Mouse (Mus musculus) CH12.LX (cell line): ENCODE results near the gene Gm43191. TPM values are rescaled to one million over a fixed set of nuclear protein-coding genes. Genes with fewer than 3 reads are reported as not detected.

Experiments used
- DNase-seq: peaks from one replicate; pipeline ENCODE4 v3.0.0-alpha.2; 2013; ENCODE audit errors: extremely low read depth
- H3K27ac ChIP-seq: 2 replicates; pipeline ENCODE4 v1.5.1; 2012; ENCODE audit warnings: low read depth, mild to moderate bottlenecking, control low read depth, moderate library complexity; ENCODE audit not compliant: insufficient read depth
- H3K27me3 ChIP-seq: replicated peaks from 2 replicates; pipeline ENCODE3; 2012; ENCODE audit warnings: inconsistent platforms
- H3K36me3 ChIP-seq, 2 experiments: replicated peaks in 1 of 2; 2 replicates each; pipeline versions ENCODE3 to v1.6.1; 2012; ENCODE audit warnings: inconsistent platforms in 1 of 2, low read length in 1 of 2, mild to moderate bottlenecking in 1 of 2, mixed read lengths in 1 of 2, moderate library complexity in 1 of 2; ENCODE audit not compliant: control insufficient read depth in 1 of 2, insufficient read depth in 1 of 2
- H3K4me1 ChIP-seq, 2 experiments: 2 replicates each; pipeline ENCODE4 v1.6.1; 2012; ENCODE audit warnings: inconsistent platforms in 1 of 2, moderate library complexity in 1 of 2; ENCODE audit not compliant: insufficient read depth in 2 of 2, control insufficient read depth in 1 of 2
- H3K4me2 ChIP-seq: 2 replicates; pipeline ENCODE4 v1.6.1; 2012; ENCODE audit warnings: low read depth, mild to moderate bottlenecking, control low read depth; ENCODE audit not compliant: poor library complexity, insufficient read depth, severe bottlenecking
- H3K4me3 ChIP-seq, 3 experiments: fragments of 150-350 bp in 1 of 3; sonication (generic) in 1 of 3; replicated peaks in 1 of 3; 2 replicates each; pipeline versions ENCODE3 to v1.5.1; 2011 to 2012; ENCODE audit warnings: low read depth in 2 of 3, low read length in 2 of 3, mild to moderate bottlenecking in 2 of 3, moderate library complexity in 2 of 3, control low read depth in 1 of 3, improper control_type of control experiment in 1 of 3, inconsistent platforms in 1 of 3, mixed read lengths in 1 of 3; ENCODE audit not compliant: poor library complexity in 1 of 3
- H3K79me2 ChIP-seq: replicated peaks from 2 replicates; pipeline ENCODE4 v1.6.1; 2012; ENCODE audit warnings: mild to moderate bottlenecking, moderate library complexity; ENCODE audit not compliant: control insufficient read depth, poor library complexity, insufficient read depth, severe bottlenecking; ENCODE audit errors: extremely low read depth
- H3K9ac ChIP-seq: 2 replicates; pipeline ENCODE4 v1.6.1; 2012; ENCODE audit warnings: low read depth, mild to moderate bottlenecking, control low read depth, moderate library complexity; ENCODE audit not compliant: insufficient read depth
- H3K9me3 ChIP-seq: replicated peaks from 2 replicates; pipeline ENCODE3; 2012; ENCODE audit warnings: low read length, inconsistent platforms, mixed read lengths
- BHLHE40 ChIP-seq: IDR thresholded peaks from 2 replicates; pipeline ENCODE4 v1.6.1; 2011; ENCODE audit warnings: mild to moderate bottlenecking, low read depth, low read length, improper control_type of control experiment
- CHD1 ChIP-seq: IDR thresholded peaks from 2 replicates; pipeline ENCODE4 v1.6.1; 2012; ENCODE audit warnings: low read depth, low read length, improper control_type of control experiment, inconsistent platforms
- ELF1 ChIP-seq: IDR thresholded peaks from 2 replicates; pipeline ENCODE4 v1.6.1; 2014; ENCODE audit warnings: low read depth, mild to moderate bottlenecking, inconsistent platforms, low read length, improper control_type of control experiment
- ETS1 ChIP-seq: conservative IDR thresholded peaks from 2 replicates; pipeline ENCODE4 v1.6.1; 2012; ENCODE audit warnings: low read depth, mild to moderate bottlenecking, inconsistent platforms, low read length, improper control_type of control experiment, moderate library complexity
- GABPA ChIP-seq: IDR thresholded peaks from 2 replicates; pipeline ENCODE4 v1.6.1; 2012; ENCODE audit warnings: low read depth, low read length, improper control_type of control experiment, inconsistent platforms; ENCODE audit not compliant: insufficient replicate concordance
- IRF4 ChIP-seq: IDR thresholded peaks from 2 replicates; pipeline ENCODE4 v1.6.1; 2014; ENCODE audit warnings: low read depth, mild to moderate bottlenecking, inconsistent platforms, low read length, improper control_type of control experiment
- JUN ChIP-seq: IDR thresholded peaks from 2 replicates; pipeline ENCODE4 v1.6.1; 2011; ENCODE audit warnings: low read depth, mild to moderate bottlenecking, low read length, improper control_type of control experiment, moderate library complexity; ENCODE audit not compliant: insufficient read depth
- MAZ ChIP-seq: IDR thresholded peaks from 2 replicates; pipeline ENCODE4 v1.6.1; 2012; ENCODE audit warnings: low read depth, mild to moderate bottlenecking, inconsistent platforms, low read length, improper control_type of control experiment, moderate library complexity
- MEF2A ChIP-seq: IDR thresholded peaks from 2 replicates; pipeline ENCODE4 v1.6.1; 2014; ENCODE audit warnings: low read depth, mild to moderate bottlenecking, inconsistent platforms, low read length, improper control_type of control experiment, borderline replicate concordance
- MXI1 ChIP-seq: IDR thresholded peaks from 2 replicates; pipeline ENCODE4 v1.6.1; 2011; ENCODE audit warnings: mild to moderate bottlenecking, low read depth, low read length, improper control_type of control experiment
- PAX5 ChIP-seq: IDR thresholded peaks from 2 replicates; pipeline ENCODE4 v1.6.1; 2012; ENCODE audit warnings: low read length, inconsistent platforms, mixed read lengths
- SIN3A ChIP-seq: IDR thresholded peaks from 2 replicates; pipeline ENCODE4 v1.6.1; 2012; ENCODE audit warnings: low read length, improper control_type of control experiment, inconsistent platforms
- TBP ChIP-seq: conservative IDR thresholded peaks from 2 replicates; pipeline ENCODE4 v1.6.1; 2011; ENCODE audit warnings: low read depth, low read length, improper control_type of control experiment
- UBTF ChIP-seq: IDR thresholded peaks from 2 replicates; pipeline ENCODE4 v1.6.1; 2012; ENCODE audit warnings: low read depth, mild to moderate bottlenecking, inconsistent platforms, low read length, improper control_type of control experiment, moderate library complexity
- USF1 ChIP-seq: IDR thresholded peaks from 2 replicates; pipeline ENCODE4 v1.6.1; 2014; ENCODE audit warnings: low read depth, mild to moderate bottlenecking, inconsistent platforms, low read length, improper control_type of control experiment
- ZKSCAN1 ChIP-seq: IDR thresholded peaks from 2 replicates; pipeline ENCODE4 v1.6.1; 2012; ENCODE audit warnings: low read depth, inconsistent platforms, low read length, improper control_type of control experiment, borderline replicate concordance
- ZNF384 ChIP-seq: IDR thresholded peaks from 2 replicates; pipeline ENCODE4 v1.6.1; 2012; ENCODE audit warnings: low read depth, low read length, improper control_type of control experiment, inconsistent platforms
- dilution Hi-C: fragments of 300-500 bp; cut with MboI; formaldehyde crosslinking; loops from 2 replicates; pipeline ENCODE4 v1.14.3; 2020; ENCODE audit warnings: low sequenced_read_pairs; ENCODE audit not compliant: extremely low pct_unique_long_range_greater_than_20kb, extremely low pct_ligation_motif_present
- in situ Hi-C: fragments of 300-500 bp; cut with MboI; formaldehyde crosslinking; loops from 3 replicates; pipeline ENCODE4 v1.14.3; 2019; ENCODE audit warnings: low sequenced_read_pairs, low pct_ligation_motif_present, low pct_unique_long_range_greater_than_20kb, mixed read lengths
- polyA plus RNA-seq: library from polyadenylated mRNA; unstranded; fragments of >175 nt; gene quantifications from 2 replicates; pipeline ENCODE4 v1.2.1, GENCODE M21; 2012; ENCODE audit warnings: low read depth; ENCODE audit not compliant: insufficient read length
- total RNA-seq, 2 experiments: library from RNA; depleted of rRNA; stranded (reverse); fragments of 300-350 nt in 1 of 2; fragments of >200 nt in 1 of 2; gene quantifications; 2 replicates each; pipeline ENCODE4 v1.2.3; 2012 to 2014

Gene Gm43191
- total and polyA plus RNA-seq, 3 experiments: 0.51 TPM; not detected in 2

DNA sequence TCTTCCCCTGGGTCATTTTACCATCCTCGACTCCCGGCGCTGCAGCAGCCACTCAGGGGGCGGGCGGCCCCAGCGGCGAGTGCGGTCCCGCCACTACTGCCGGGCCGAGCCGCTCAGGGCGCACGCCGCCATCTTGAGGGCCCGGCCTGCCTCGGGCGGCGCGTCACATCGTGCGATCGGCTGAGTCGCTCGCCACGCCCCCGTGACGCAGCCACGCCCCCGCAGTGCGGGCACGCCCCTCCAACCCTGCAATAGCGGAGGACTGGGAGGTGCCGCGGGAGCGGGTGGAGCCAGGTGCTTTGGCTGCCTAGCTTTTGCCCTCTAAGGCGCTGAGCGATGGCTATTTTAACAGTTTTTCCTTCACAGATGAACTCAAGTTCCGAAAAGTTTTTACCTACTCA is 18.6 kb downstream of the Gm43191 start, which contains the start of gene Mfsd14a (continued):
- TF ChIP-seq ZNF384 (no peak), USF1 (peak; percentile 49), ZKSCAN1 (no peak), IRF4 (peak; percentile 57; the same call in 1 of the 2 replicates), MAZ (no peak), BHLHE40 (0 out of 2 replicates have a peak, but pooled peaks have one; percentile 24), MEF2A (0 out of 2 replicates have a peak, but pooled peaks have one; percentile 56)

DNA sequence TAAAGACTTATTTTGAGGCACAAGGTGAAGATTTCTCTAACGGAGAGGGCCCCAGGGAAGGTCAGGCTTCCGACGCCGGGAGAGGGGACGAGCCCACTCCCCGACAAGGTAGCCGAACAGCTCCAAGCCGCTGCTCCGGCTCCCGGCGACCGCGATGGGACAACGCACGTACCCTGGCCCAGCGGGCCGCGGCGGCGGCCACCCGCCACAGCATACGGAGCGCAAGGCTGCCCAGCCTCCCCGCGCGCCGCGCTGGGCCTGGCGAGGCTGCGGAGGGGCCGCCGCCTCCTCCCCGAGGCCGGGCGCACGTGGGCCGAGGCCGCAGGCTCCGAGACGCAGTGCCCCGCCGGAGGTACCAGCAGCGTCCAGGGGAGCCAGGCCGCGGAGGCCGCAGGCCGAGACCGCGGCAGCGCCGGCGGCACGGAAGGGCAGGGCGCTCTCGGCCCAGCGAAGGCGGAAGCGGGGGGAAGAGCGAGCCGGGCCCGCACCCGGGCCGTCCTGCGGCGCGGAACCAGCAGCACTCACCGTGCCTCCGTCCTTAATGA is 19.1 kb downstream of the Gm43191 start:
- Histone ChIP-seq H3K27ac (peak overlapping the region; percentile 60), H3K9ac (peak overlapping the region; percentile 92), H3K27me3 (no peaks in the 10 kb centered on the region), H3K36me3 (peaks cover 0 to 3% of the 10 kb centered on the region in 2 experiments), H3K4me1 (peaks cover 4 to 47% of the 10 kb centered on the region in 2 experiments; a peak in 3 of 4 replicates), H3K9me3 (no peaks in the 10 kb centered on the region), H3K4me2 (peak overlapping the region; percentile 86), H3K79me2 (peaks cover 48% of the 10 kb centered on the region), H3K4me3 (peak overlapping the region; percentile 76 to 97 (median 95))
- no peak for DNase-seq
- in situ Hi-C loops (no loop called here), dilution Hi-C loops (no loop called here)
- no peak for TF ChIP-seq GABPA
- TF ChIP-seq ETS1: no peak
- TF ChIP-seq SIN3A: no peak
- TF ChIP-seq PAX5: no peak
- no peak for TF ChIP-seq JUN
- peak; percentile 97 for TF ChIP-seq UBTF
- TF ChIP-seq TBP: 0 out of 2 replicates have a peak, but pooled peaks have one; percentile 2
- no peak for TF ChIP-seq CHD1
- TF ChIP-seq ELF1: peak; percentile 63

DNA sequence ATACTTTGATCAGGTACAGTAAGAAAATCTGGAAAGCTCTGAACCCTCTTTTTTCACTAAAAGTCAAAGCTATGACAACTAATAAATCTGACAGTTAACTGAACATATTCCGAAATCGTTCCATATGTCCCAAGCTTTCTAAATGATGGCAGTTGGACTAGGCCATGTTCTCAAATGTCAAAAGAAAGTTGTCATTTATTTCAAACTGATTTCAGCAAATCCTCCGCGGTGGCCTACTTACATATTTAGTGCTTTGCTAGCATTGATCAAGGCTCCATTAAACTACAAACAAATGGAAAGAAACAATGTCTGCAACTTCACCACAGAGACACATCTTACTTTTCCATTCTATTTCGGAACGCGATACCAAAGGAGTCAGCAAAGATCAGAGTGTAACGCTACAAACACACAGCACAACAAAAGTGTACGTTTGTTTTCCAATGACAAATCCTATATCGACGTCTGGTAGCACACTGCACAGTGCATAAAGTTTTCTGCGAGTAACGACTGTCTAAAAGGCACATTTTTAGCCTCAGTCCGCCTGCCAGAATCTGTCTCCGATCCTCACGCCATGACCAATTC is 19.7 kb downstream of the Gm43191 start:
- Histone ChIP-seq H3K9me3 (no peaks in the 10 kb centered on the region), H3K4me1 (peaks cover 4 to 53% of the 10 kb centered on the region in 2 experiments; a peak in 3 of 4 replicates), H3K79me2 (peaks cover 54% of the 10 kb centered on the region), H3K4me3 (peak overlapping the region; percentile 76 to 97 (median 95)), H3K36me3 (peaks cover 0 to 2% of the 10 kb centered on the region in 2 experiments), H3K27me3 (no peaks in the 10 kb centered on the region)
- dilution Hi-C loops: no loop called here
- no peak for TF ChIP-seq IRF4
- 0 out of 2 replicates have a peak, but pooled peaks have one; percentile 6 for TF ChIP-seq MXI1
- peak; percentile 76 for TF ChIP-seq CHD1
- TF ChIP-seq, all 38 proteins: peak for 2
- H3K9ac ChIP-seq: peak overlapping the region; percentile 92
- H3K4me2 ChIP-seq: peak overlapping the region; percentile 86
- in situ Hi-C loops: no loop called here
- peak overlapping the region; percentile 60 for H3K27ac ChIP-seq
- DNase-seq: no peak
